Mouse (Mus musculus): ENCODE measurements around the gene Mrps6. TPM values are rescaled to one million over a fixed set of nuclear protein-coding genes. Genes with fewer than 3 reads are reported as not detected.

The Mrps6 gene
- polyA plus RNA-seq (2014; fragmentation: Nextera tagmentation; extraction: Ambion mirVana): 95.4 and 96.8 TPM in 2 replicates

DNA sequence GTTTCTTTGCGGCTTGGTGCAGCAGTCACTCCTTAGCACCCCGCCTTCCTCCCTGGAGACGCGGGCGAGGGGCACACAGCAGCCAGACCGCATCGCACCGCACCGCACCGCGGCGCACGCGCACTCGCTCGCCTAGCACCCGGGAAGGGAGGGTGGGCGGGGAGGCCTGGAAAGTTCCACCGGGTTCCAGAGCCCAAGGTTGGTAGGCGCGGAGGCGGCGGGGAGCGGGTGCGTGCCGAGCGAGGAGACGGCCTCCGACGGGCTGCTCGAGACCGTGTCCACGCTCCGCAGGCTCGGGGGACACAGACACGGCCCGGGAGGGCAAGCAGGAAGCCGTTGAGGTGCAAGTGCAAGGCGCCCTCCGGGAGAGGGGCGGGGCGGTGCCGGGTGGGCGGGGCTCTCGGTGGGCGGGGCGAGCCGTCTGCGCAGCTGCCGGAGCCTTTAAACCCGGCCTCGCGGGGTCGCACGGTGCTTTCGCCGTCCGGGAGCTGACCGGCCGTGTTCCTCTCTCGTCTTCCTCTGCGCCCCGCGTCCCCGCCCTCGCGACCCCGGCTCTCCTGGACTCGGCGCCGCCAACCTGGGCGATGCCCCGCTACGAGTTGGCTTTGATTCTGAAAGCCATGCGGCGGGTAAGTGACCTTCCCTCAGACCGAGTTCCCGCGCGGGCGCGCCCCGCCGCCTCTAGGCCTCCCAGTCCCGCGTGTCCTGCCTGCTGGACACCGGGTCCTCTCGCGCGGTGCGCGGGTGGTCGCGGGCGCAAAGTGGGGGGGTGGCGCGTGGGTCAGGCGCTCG is at the start of gene Mrps6, which contains the start of the genes Gm49711 and Slc5a3:
TSS of gene Mrps6 (plus strand) at position 419 of the 792 bp plus-strand sequence.
TSS of gene Gm49711 (plus strand) at position 465 of the 792 bp plus-strand sequence.
TSS of gene Slc5a3 (plus strand) at position 471 of the 792 bp plus-strand sequence.
- Histone ChIP-seq H3K9ac (replicated peaks; ENCODE audit: low read depth, low read length) (peak within 1 kb of the TSS; percentile 59), H3K9me3 (ENCODE audit: control insufficient read depth, low read depth, low read length) (peaks cover 7% of the 10 kb centered on the region; the same call in 1 of the 2 replicates), H3K4me1 (ENCODE audit: control insufficient read depth, insufficient read depth, low read length) (peaks cover 13% of the 10 kb centered on the region), H3K36me3 (ENCODE audit: control insufficient read depth, insufficient read depth, low read length) (peaks cover 4% of the 10 kb centered on the region; the same call in 1 of the 2 replicates), H3K4me2 (replicated peaks; ENCODE audit: low read depth, low read length) (peak within 1 kb of the TSS; percentile 87), H3K4me3 (ENCODE audit: low read depth, low read length) (peak within 1 kb of the TSS; percentile 62), H3K27me3 (ENCODE audit: control insufficient read depth, insufficient read depth, low read length) (no peaks in the 10 kb centered on the region), H3K27ac (ENCODE audit: low read length) (peak within 1 kb of the TSS; percentile 75)
- WGBS: under 1% methylated on average over 85 of the region's 99 CpGs
- ATAC-seq (ENCODE audit: insufficient number of reproducible peaks, insufficient read depth, low FRiP score, low read depth): peak; percentile 91

DNA sequence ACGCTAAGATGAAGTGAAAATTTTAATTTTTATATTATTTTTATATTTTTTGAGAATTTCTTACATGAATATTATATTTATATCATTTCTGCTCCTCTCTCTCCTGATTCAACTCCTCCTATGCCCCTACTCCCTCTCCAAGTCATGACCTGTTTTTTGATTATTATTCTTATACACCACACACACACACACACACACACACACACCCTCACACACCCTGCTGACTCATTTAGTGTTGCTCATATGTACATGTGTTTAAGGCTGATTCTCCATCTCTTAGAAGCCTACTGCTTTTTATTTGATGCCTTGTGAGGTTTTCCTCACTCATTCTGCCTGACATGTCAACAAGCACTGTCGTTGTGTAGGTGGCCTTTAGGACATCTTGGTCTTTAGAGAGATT is 48.5 kb upstream of the Mrps6 start:
- WGBS: 91% methylated on average over 2 of the region's 2 CpGs
- H3K9ac ChIP-seq (replicated peaks; ENCODE audit: low read depth, low read length): no peak overlapping the region
- H3K4me3 ChIP-seq (ENCODE audit: low read depth, low read length): no peak overlapping the region
- H3K4me2 ChIP-seq (replicated peaks; ENCODE audit: low read depth, low read length): no peak overlapping the region
- no peaks in the 10 kb centered on the region for H3K9me3 ChIP-seq (ENCODE audit: control insufficient read depth, low read depth, low read length)
- no peaks in the 10 kb centered on the region for H3K27me3 ChIP-seq (ENCODE audit: control insufficient read depth, insufficient read depth, low read length)
- H3K36me3 ChIP-seq (ENCODE audit: control insufficient read depth, insufficient read depth, low read length): no peaks in the 10 kb centered on the region
- H3K4me1 ChIP-seq (ENCODE audit: control insufficient read depth, insufficient read depth, low read length): no peaks in the 10 kb centered on the region
- H3K27ac ChIP-seq (ENCODE audit: low read length): no peak overlapping the region
- ATAC-seq (ENCODE audit: insufficient number of reproducible peaks, insufficient read depth, low FRiP score, low read depth): no peak

DNA sequence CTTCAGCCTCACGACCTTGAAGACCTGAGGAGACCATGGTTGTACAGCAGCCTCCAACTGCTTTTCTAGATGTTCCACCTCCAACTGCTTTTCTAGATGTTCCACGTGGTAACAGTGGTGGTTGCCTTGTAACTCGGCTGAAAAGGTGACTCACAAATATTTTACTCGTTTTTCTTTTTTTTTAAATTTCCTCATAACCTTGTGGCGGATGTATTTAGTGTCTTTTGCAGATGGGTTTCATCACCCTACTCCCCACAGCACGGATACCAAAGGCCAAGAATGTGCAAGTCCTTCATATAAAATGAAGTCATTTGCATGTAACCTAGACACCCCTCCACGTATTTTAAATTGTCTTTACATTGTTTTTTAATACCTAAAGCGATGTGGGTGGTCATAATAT is 41.3 kb upstream of the Mrps6 start:
- Histone ChIP-seq H3K27ac (ENCODE audit: low read length) (no peak overlapping the region), H3K9me3 (ENCODE audit: control insufficient read depth, low read depth, low read length) (no peaks in the 10 kb centered on the region), H3K36me3 (ENCODE audit: control insufficient read depth, insufficient read depth, low read length) (no peaks in the 10 kb centered on the region), H3K9ac (replicated peaks; ENCODE audit: low read depth, low read length) (no peak overlapping the region), H3K4me2 (replicated peaks; ENCODE audit: low read depth, low read length) (no peak overlapping the region), H3K4me3 (ENCODE audit: low read depth, low read length) (no peak overlapping the region), H3K27me3 (ENCODE audit: control insufficient read depth, insufficient read depth, low read length) (no peaks in the 10 kb centered on the region), H3K4me1 (ENCODE audit: control insufficient read depth, insufficient read depth, low read length) (0 out of 2 replicates have a peak, but pooled peaks cover 3% of the 10 kb centered on the region)
- 73% methylated on average over 8 of the region's 8 CpGs for WGBS
- no peak for ATAC-seq (ENCODE audit: insufficient number of reproducible peaks, insufficient read depth, low FRiP score, low read depth)

DNA sequence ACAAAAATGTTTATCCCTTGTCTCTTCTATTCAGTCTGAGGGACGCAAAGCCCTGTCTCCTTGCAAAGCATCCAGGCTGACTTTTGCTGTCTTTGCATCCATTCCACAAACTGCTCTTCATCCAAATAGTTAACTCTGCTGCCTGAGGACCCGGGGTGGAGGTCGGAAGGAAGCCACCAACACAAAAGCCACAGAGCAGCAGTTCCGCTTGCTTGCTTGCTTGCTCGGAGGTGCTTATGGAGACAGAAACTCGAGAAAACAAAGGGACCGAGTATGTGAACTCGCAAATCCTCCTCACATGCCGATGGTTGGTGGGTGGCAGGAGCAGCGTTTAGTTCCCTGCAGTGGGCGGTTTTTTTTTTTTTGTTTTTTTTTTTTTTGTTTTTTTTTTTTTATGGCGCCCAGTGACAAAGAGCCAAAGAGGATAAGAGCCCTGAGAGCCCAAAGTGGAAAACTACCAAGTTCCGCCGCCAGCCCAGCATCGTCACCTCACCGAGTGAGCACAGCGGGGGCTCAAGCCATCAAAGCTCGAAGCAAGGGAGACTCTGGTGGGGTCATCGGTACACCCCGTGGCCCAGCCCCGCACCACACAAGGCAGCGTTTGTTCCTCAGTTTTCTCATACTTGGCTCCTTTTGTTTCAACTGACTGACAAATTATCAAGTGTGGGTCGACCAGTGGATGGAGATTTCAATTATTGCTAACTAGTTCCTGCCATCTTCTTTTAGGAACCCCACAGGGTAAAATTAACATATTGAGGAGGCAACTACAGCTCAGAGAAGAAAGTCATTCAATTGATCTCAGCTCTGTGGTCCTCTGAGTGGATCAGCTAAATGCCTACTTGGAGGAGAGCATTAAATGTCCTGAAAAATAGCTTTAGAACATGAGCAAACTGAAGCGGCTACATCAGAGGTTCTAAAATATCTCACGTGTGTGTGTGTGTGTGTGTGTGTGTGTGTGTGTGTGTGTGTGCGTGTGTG is 38.6 kb upstream of the Mrps6 start:
- H3K4me2 ChIP-seq (replicated peaks; ENCODE audit: low read depth, low read length): peak overlapping the region; percentile 53
- H3K9me3 ChIP-seq (ENCODE audit: control insufficient read depth, low read depth, low read length): no peaks in the 10 kb centered on the region
- peak overlapping the region; percentile 46 for H3K9ac ChIP-seq (replicated peaks; ENCODE audit: low read depth, low read length)
- H3K27me3 ChIP-seq (ENCODE audit: control insufficient read depth, insufficient read depth, low read length): no peaks in the 10 kb centered on the region
- 9% methylated on average over 26 of the region's 26 CpGs for WGBS
- peak overlapping the region; percentile 27 for H3K4me3 ChIP-seq (ENCODE audit: low read depth, low read length)
- H3K36me3 ChIP-seq (ENCODE audit: control insufficient read depth, insufficient read depth, low read length): no peaks in the 10 kb centered on the region
- no peak for ATAC-seq (ENCODE audit: insufficient number of reproducible peaks, insufficient read depth, low FRiP score, low read depth)
- H3K4me1 ChIP-seq (ENCODE audit: control insufficient read depth, insufficient read depth, low read length): 0 out of 2 replicates have a peak, but pooled peaks cover 3% of the 10 kb centered on the region
- peak overlapping the region; percentile 17; the same call in 1 of the 2 replicates for H3K27ac ChIP-seq (ENCODE audit: low read length)

DNA sequence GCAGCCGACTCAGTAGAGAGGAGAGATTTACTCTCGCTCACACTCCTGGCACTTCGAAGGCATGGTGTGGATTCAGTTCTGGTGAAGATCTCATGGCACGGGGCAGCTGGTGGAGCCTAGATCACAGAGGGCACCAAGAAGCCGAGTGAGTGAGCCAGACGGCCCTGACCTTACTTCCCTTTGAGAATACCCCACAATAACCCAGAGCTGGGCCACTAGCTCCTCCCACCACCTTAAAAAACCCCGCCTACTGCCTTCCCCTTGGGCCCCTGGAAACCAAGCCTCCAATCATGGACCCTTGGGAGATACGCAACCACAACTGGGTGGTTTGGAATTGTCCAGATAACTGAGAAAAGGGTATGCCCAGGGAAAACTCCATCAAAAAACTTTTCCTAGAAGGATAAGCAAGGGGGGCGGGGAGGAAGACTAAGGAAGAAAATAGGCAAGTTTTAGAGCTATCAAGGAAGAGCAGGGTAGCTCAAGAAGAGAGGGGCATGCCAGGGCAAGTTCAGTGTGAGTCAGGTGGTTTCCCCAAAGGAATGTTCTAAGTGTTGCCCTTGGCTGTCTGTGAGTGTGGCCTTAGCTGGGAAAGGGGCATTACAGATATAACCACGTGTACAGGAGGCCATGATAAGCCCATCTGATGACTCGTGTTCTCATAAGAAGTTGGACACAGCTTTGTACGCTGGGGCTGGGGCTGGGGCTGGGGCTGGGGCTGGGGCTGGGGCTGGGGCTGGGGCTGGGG is 36.2 kb upstream of the Mrps6 start:
- no peaks in the 10 kb centered on the region for H3K9me3 ChIP-seq (ENCODE audit: control insufficient read depth, low read depth, low read length)
- no peak overlapping the region for H3K4me2 ChIP-seq (replicated peaks; ENCODE audit: low read depth, low read length)
- WGBS: 86% methylated on average over 12 of the region's 12 CpGs
- H3K36me3 ChIP-seq (ENCODE audit: control insufficient read depth, insufficient read depth, low read length): no peaks in the 10 kb centered on the region
- no peak overlapping the region for H3K27ac ChIP-seq (ENCODE audit: low read length)
- 0 out of 2 replicates have a peak, but pooled peaks cover 3% of the 10 kb centered on the region for H3K4me1 ChIP-seq (ENCODE audit: control insufficient read depth, insufficient read depth, low read length)
- no peak for ATAC-seq (ENCODE audit: insufficient number of reproducible peaks, insufficient read depth, low FRiP score, low read depth)
- H3K4me3 ChIP-seq (ENCODE audit: low read depth, low read length): no peak overlapping the region
- H3K27me3 ChIP-seq (ENCODE audit: control insufficient read depth, insufficient read depth, low read length): no peaks in the 10 kb centered on the region
- H3K9ac ChIP-seq (replicated peaks; ENCODE audit: low read depth, low read length): no peak overlapping the region

DNA sequence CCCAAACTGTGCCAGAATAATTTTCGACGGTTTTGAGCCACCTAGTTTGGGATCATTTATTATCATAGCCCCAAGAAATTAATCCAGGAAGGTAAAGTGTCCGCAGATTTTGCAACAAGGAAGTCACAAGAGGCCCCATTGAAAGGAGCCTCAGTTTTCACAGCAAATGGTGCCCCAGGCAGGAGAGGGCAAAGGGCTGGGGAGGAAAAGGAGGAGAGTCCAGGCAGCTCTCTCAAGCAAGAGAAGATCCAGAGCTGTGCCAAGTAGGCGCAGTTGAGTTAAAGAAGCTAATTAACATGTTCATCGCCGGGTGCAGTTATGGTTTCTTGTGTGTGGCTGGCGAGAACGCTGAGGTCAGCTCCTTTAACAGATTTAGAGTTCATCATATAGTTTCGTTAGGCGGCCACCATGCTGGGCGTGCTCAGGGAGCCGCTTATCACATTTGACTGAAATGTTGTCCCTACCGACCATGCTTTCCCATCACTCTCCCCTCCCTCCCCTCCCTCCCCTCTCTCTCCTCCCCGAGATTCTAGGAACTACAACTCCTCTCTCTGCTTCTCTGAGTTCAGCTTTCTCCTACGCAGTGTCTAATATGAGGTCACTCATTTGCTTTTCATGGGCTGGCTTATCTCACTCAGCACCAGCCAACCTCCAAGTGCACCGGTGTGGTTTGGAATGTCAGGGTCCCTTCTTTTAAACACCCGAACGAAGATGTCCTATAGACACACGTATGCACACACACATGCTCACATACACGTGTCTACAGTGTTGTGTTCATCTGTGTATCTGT is 35.4 kb upstream of the Mrps6 start:
- H3K27ac ChIP-seq (ENCODE audit: low read length): no peak overlapping the region
- H3K4me1 ChIP-seq (ENCODE audit: control insufficient read depth, insufficient read depth, low read length): 0 out of 2 replicates have a peak, but pooled peaks cover 3% of the 10 kb centered on the region
- no peak overlapping the region for H3K4me2 ChIP-seq (replicated peaks; ENCODE audit: low read depth, low read length)
- no peak for ATAC-seq (ENCODE audit: insufficient number of reproducible peaks, insufficient read depth, low FRiP score, low read depth)
- H3K9ac ChIP-seq (replicated peaks; ENCODE audit: low read depth, low read length): no peak overlapping the region
- H3K4me3 ChIP-seq (ENCODE audit: low read depth, low read length): no peak overlapping the region
- no peaks in the 10 kb centered on the region for H3K36me3 ChIP-seq (ENCODE audit: control insufficient read depth, insufficient read depth, low read length)
- H3K27me3 ChIP-seq (ENCODE audit: control insufficient read depth, insufficient read depth, low read length): no peaks in the 10 kb centered on the region
- WGBS: 61% methylated on average over 20 of the region's 20 CpGs
- H3K9me3 ChIP-seq (ENCODE audit: control insufficient read depth, low read depth, low read length): no peaks in the 10 kb centered on the region

DNA sequence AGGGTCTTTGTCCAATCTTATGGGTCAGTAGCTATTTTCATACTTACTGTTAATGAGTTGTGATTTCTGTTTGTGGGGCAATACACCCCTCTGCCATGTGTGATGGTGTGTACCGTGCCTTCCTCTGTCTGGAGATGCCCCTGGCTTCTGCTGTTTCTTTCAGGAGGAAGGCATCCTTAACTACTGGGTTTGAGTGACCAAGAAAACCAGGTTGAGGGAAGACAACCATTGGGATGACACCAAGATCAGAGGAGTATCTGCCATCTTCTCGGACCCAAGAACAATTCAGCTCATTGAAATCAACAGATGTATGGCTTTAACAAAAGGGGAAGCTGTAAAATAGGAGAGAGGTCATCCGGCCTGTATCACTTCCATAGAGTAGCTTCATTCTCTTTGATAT is 24.8 kb upstream of the Mrps6 start:
- no peak overlapping the region for H3K4me2 ChIP-seq (replicated peaks; ENCODE audit: low read depth, low read length)
- 87% methylated on average over 3 of the region's 3 CpGs for WGBS
- no peak overlapping the region for H3K4me3 ChIP-seq (ENCODE audit: low read depth, low read length)
- H3K4me1 ChIP-seq (ENCODE audit: control insufficient read depth, insufficient read depth, low read length): no peaks in the 10 kb centered on the region
- H3K9ac ChIP-seq (replicated peaks; ENCODE audit: low read depth, low read length): no peak overlapping the region
- no peak for ATAC-seq (ENCODE audit: insufficient number of reproducible peaks, insufficient read depth, low FRiP score, low read depth)
- H3K36me3 ChIP-seq (ENCODE audit: control insufficient read depth, insufficient read depth, low read length): no peaks in the 10 kb centered on the region
- H3K27ac ChIP-seq (ENCODE audit: low read length): no peak overlapping the region
- H3K9me3 ChIP-seq (ENCODE audit: control insufficient read depth, low read depth, low read length): no peaks in the 10 kb centered on the region
- no peaks in the 10 kb centered on the region for H3K27me3 ChIP-seq (ENCODE audit: control insufficient read depth, insufficient read depth, low read length)
